Mouse (Mus musculus): ENCODE results near the gene Clic3.
"Not testable (repeated sequence)": the region's sequence is repeated elsewhere in the genome, so short reads cannot be mapped to it uniquely, and the experiment has no call there.

Gene Clic3

GRCm38 (mm10) chr2:25456205-25456953, at the start of gene Clic3:
Clic3 (plus strand) TSS chr2:25456838.
- no peak for DNase-seq (ENCODE audit: low read depth)

GRCm38 (mm10) chr2:25408908-25409307, 47.7 kb upstream of the Clic3 start:
- DNase-seq (ENCODE audit: low read depth) = no peak

- DNase-seq (ENCODE audit: low read depth) = not testable (repeated sequence)
Measured at GRCm38 (mm10) chr2:25413436-25413835, 43.2 kb upstream of the Clic3 start.

- no peak for DNase-seq (ENCODE audit: low read depth)
Measured at GRCm38 (mm10) chr2:25417426-25417825, 39.2 kb upstream of the Clic3 start.

GRCm38 (mm10) chr2:25421896-25422295, 34.7 kb upstream of the Clic3 start:
- DNase-seq (ENCODE audit: low read depth) = no peak

- DNase-seq (ENCODE audit: low read depth) = no peak
Measured at GRCm38 (mm10) chr2:25422587-25423410, 33.8 kb upstream of the Clic3 start, which contains the start of gene Fut7. Fut7 (plus strand) TSS chr2:25423267.

- DNase-seq (ENCODE audit: low read depth) = no peak
Measured at GRCm38 (mm10) chr2:25423626-25424025, 33.0 kb upstream of the Clic3 start.

- DNase-seq (ENCODE audit: low read depth) = no peak
Measured at GRCm38 (mm10) chr2:25425481-25425880, 31.2 kb upstream of the Clic3 start.

GRCm38 (mm10) chr2:25426721-25427191, 29.9 kb upstream of the Clic3 start:
- peak; percentile 60 for DNase-seq (ENCODE audit: low read depth)

- no peak for DNase-seq (ENCODE audit: low read depth)
Measured at GRCm38 (mm10) chr2:25427256-25427655, 29.4 kb upstream of the Clic3 start.

GRCm38 (mm10) chr2:25428442-25429236, 28.0 kb upstream of the Clic3 start, which contains the start of gene Abca2:
Abca2 (plus strand) TSS chr2:25428703.
- peak; percentile 84 for DNase-seq (ENCODE audit: low read depth)

GRCm38 (mm10) chr2:25429435-25430180, 27.0 kb upstream of the Clic3 start:
- DNase-seq (ENCODE audit: low read depth) = no peak

- no peak for DNase-seq (ENCODE audit: low read depth)
Measured at GRCm38 (mm10) chr2:25430395-25431233, 26.0 kb upstream of the Clic3 start.

- no peak for DNase-seq (ENCODE audit: low read depth)
Measured at GRCm38 (mm10) chr2:25431308-25431855, 25.3 kb upstream of the Clic3 start.

- no peak for DNase-seq (ENCODE audit: low read depth)
Measured at GRCm38 (mm10) chr2:25432326-25433098, 24.1 kb upstream of the Clic3 start.

- no peak for DNase-seq (ENCODE audit: low read depth)
Measured at GRCm38 (mm10) chr2:25433101-25433500, 23.5 kb upstream of the Clic3 start.

- DNase-seq (ENCODE audit: low read depth) = no peak
Measured at GRCm38 (mm10) chr2:25434292-25434691, 22.3 kb upstream of the Clic3 start.

- DNase-seq (ENCODE audit: low read depth) = no peak
Measured at GRCm38 (mm10) chr2:25436286-25436820, 20.3 kb upstream of the Clic3 start.

- DNase-seq (ENCODE audit: low read depth) = no peak
Measured at GRCm38 (mm10) chr2:25441067-25441466, 15.6 kb upstream of the Clic3 start.
